ENCODE assay signal across 8 mouse cellular contexts in the genomic region with DNA sequence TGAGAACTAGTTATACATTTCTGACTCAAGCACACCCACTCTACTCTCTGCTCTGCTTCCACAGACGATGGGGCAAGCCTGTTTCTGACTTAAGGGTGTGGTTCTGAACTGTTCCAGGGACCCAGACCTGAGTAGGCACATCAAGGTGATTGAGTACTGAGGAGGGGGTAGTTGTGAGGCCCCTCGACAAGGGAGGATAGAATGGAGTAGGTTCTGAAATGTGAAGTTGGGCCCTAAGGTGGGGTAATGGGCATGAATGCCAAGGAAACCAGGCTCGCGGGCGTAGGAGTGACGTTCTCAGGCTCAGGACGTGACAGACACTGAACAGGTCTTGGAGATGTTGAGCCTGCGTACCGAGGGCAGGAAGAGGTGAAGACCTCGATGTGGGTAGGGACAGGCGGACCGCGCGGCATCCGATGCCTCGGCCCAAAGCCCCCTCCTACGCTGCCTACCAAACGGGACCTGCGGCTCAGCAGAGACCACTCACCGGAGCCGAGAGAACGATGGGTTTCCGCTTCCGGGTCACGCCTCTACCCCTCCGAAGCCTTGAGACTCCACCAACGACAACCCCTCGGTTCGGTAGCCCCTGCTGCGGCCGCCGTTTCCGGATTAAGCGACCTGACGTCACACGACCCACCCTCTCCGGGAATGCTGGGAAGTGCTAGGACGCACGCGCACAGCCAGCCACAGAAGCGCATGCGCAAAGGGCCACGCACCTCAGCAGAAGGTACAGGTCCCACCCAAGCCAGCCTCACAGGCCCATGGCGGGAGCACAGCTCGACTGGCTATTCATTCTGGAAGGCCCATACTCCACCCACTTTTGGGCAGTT. TPM values are rescaled to one million over a fixed set of nuclear protein-coding genes. Genes with fewer than 3 reads are reported as not detected.
DNase-seq lines count a peak whose midpoint lies in the region; ATAC-seq and TF ChIP-seq lines count a peak whose summit lies in the region.

Gene Chmp2a (minus strand): TSS at position 660 of the 830 bp plus-strand sequence.

- peak within 1 kb of the TSS; percentile 61 for H3K4me3 ChIP-seq in cortical plate, adult 2 months (ENCODE audit: insufficient read depth, low read length)

- TF ChIP-seq CTCF in cortical plate, adult 2 months (IDR thresholded peaks at IDR 0.05; ENCODE audit: extremely low read depth, insufficient read depth, low read length) = no peak

- DNase-seq in gastrocnemius, postnatal 10 days = peak; percentile 96
- DNase-seq in induced T-regulatory cell, adult 2 months (ENCODE audit: low read depth) = peak; percentile 97
- peak; percentile 95 to 98 for DNase-seq in left cerebral cortex, adult 9 months (ENCODE audit: low spot score in 2 of 2)
- peak; percentile 98 for DNase-seq in right cerebral cortex, postnatal 14 days
- peak; percentile 97 for DNase-seq in urinary bladder, postnatal 36 days (ENCODE audit: low spot score in 2 of 2)

- ATAC-seq in activated CD4-positive, CD25-positive, alpha-beta regulatory T cell, adult 4 months = peak; percentile 53
- peak; percentile 59 for ATAC-seq in megakaryocyte progenitor cell, adult 5-6 weeks (replicated peaks; ENCODE audit: poor library complexity)

- TF ChIP-seq POLR2A in cortical plate, adult 2 months (IDR thresholded peaks at IDR 0.05; ENCODE audit: extremely low read depth, insufficient read depth, low read length) = peak; percentile 95

- H3K4me1 ChIP-seq in cortical plate, adult 2 months (ENCODE audit: control insufficient read depth, insufficient read depth, low read length) = peaks cover 3% of the 10 kb centered on the region; the same call in 1 of the 2 replicates

- peak within 1 kb of the TSS; percentile 61 for H3K27ac ChIP-seq in cortical plate, adult 2 months (ENCODE audit: insufficient read depth, low read length)

RNA-seq across cellular contexts. Expression of gene Chmp2a, which starts in this region (rescaled TPM):
- 100 to 1,000 TPM; 300 to 349 TPM for polyA plus RNA-seq in activated CD4-positive, CD25-positive, alpha-beta regulatory T cell, adult 4 months (2017; shearing (Covaris generic))
- polyA plus RNA-seq in cortical plate, adult 2 months (2012; rRNA removed) = 224 and 229 TPM in 2 replicates
- total RNA-seq in gastrocnemius, postnatal 10 days (2021) = 100 to 1,000 TPM; 114 to 123 TPM
- total RNA-seq in megakaryocyte progenitor cell, adult 5-6 weeks (2015) = 145 and 150 TPM in 2 replicates
- 168 and 203 TPM in 2 replicates for total RNA-seq in megakaryocyte progenitor cell, adult 5-6 weeks (2017)

Comparison
In these comparisons a context has a peak if more than half of its experiments do, and no peak if none do; other contexts are left out.
1. Peak in every context shown above with its lines: DNase-seq, ATAC-seq, H3K4me3 ChIP-seq and H3K27ac ChIP-seq.